ENCODE assay signal across 17 mouse cellular contexts in genomic region chr5:135711582-135712355, GRCm38 (mm10). TPM values are rescaled to one million over a fixed set of nuclear protein-coding genes. Genes with fewer than 3 reads are reported as not detected.
DNase-seq lines count a peak whose midpoint lies in the region; ATAC-seq and TF ChIP-seq lines count a peak whose summit lies in the region.
"Had no signal": no experiment of that assay in that cellular context is flagged by ENCODE, and none has a peak within 500 bp of the region (broad histone marks: within the 10 kb centered on the region; RNA-seq: fewer than 3 reads in every experiment).

No protein-coding gene starts in this region.

- intact Hi-C loops in heart, postnatal 25 days (cut with DNase I), result no loop called here

- H3K36me3 ChIP-seq in heart, embryonic 10.5 days, result peaks cover 39% of the 10 kb centered on the region
- H3K36me3 ChIP-seq in testis, adult 2 months (ENCODE audit: control insufficient read depth, insufficient read depth, low read length), result no peaks in the 10 kb centered on the region
- H3K36me3 ChIP-seq in kidney, postnatal 0 days (ENCODE audit: insufficient read depth, low read length), result 0 out of 2 replicates have a peak, but pooled peaks cover 10% of the 10 kb centered on the region
- H3K36me3 ChIP-seq in intestine, embryonic 15.5 days, result 0 out of 2 replicates have a peak, but pooled peaks cover 7% of the 10 kb centered on the region
- H3K36me3 ChIP-seq: midbrain, embryonic 15.5 days had no signal

- no peak overlapping the region for H3K9ac ChIP-seq in kidney, postnatal 0 days (ENCODE audit: low read depth, low read length)
- no peak overlapping the region for H3K9ac ChIP-seq in intestine, embryonic 15.5 days
- H3K9ac ChIP-seq: forebrain, embryonic 15.5 days; hindbrain, embryonic 15.5 days; liver, embryonic 14.5 days; midbrain, embryonic 15.5 days; neural tube, embryonic 12.5 days; stomach, embryonic 15.5 days had no signal

- DNase-seq in heart, embryonic 10.5 days (ENCODE audit: low spot score), result no peak
- no peak for DNase-seq in heart, postnatal 25 days (ENCODE audit: low spot score)
- DNase-seq in testis, postnatal 14 days (ENCODE audit: low spot score), result no peak
- peak; percentile 49 for DNase-seq in kidney, postnatal 0 days (ENCODE audit: low spot score)
- DNase-seq in urinary bladder, postnatal 36 days (ENCODE audit: low spot score in 2 of 2), result no peak
- no peak for DNase-seq in adrenal gland, postnatal 10 days
- DNase-seq: cerebellum, adult 18-20 months; gastrocnemius, postnatal 10 days; thymus, postnatal 36 days had no signal

- H3K27ac ChIP-seq in heart, embryonic 10.5 days, result peak overlapping the region; percentile 52; the same call in 1 of the 2 replicates
- no peak overlapping the region for H3K27ac ChIP-seq in testis, adult 2 months (ENCODE audit: control insufficient read depth, insufficient read depth, low read depth, low read length)
- peak overlapping the region; percentile 80 for H3K27ac ChIP-seq in kidney, postnatal 0 days
- H3K27ac ChIP-seq in intestine, embryonic 15.5 days, result no peak overlapping the region
- H3K27ac ChIP-seq: forebrain, embryonic 15.5 days; hindbrain, embryonic 15.5 days; liver, embryonic 14.5 days; midbrain, embryonic 15.5 days; neural tube, embryonic 12.5 days; stomach, embryonic 15.5 days had no signal

- TF ChIP-seq POLR2A in testis, adult 2 months (IDR thresholded peaks at IDR 0.05; ENCODE audit: control insufficient read depth, low read depth, low read length), result no peak

- WGBS in heart, embryonic 10.5 days, result 82% methylated on average over 13 of the region's 13 CpGs
- 55% methylated on average over 13 of the region's 13 CpGs for WGBS in kidney, postnatal 0 days
- WGBS in intestine, embryonic 15.5 days, result 89% methylated on average over 13 of the region's 13 CpGs

- no peak overlapping the region for H3K4me3 ChIP-seq in heart, embryonic 10.5 days
- H3K4me3 ChIP-seq in testis, adult 2 months (ENCODE audit: control insufficient read depth, low read depth, low read length), result peak overlapping the region; percentile 7; the same call in 1 of the 2 replicates
- H3K4me3 ChIP-seq in kidney, postnatal 0 days (replicated peaks; ENCODE audit: low read depth, low read length), result no peak overlapping the region
- no peak overlapping the region for H3K4me3 ChIP-seq in intestine, embryonic 15.5 days (replicated peaks)
- H3K4me3 ChIP-seq: forebrain, embryonic 15.5 days; hindbrain, embryonic 15.5 days; midbrain, embryonic 15.5 days; neural tube, embryonic 12.5 days; stomach, embryonic 15.5 days had no signal

- ATAC-seq in kidney, postnatal 0 days (replicated peaks; ENCODE audit: low FRiP score, low read depth), result peak; percentile 78
- ATAC-seq in intestine, embryonic 15.5 days, result no peak
- ATAC-seq: forebrain, embryonic 15.5 days; midbrain, embryonic 15.5 days had no signal

- no peaks in the 10 kb centered on the region for H3K9me3 ChIP-seq in heart, embryonic 10.5 days
- no peaks in the 10 kb centered on the region for H3K9me3 ChIP-seq in kidney, postnatal 0 days (replicated peaks; ENCODE audit: low read length)
- H3K9me3 ChIP-seq in intestine, embryonic 15.5 days, result no peaks in the 10 kb centered on the region
- H3K9me3 ChIP-seq: forebrain, embryonic 15.5 days; hindbrain, embryonic 15.5 days; midbrain, embryonic 15.5 days; neural tube, embryonic 12.5 days; stomach, embryonic 15.5 days had no signal

- H3K4me2 ChIP-seq in kidney, postnatal 0 days (ENCODE audit: low read length), result no peak overlapping the region
- H3K4me2 ChIP-seq in intestine, embryonic 15.5 days (replicated peaks), result no peak overlapping the region
- H3K4me2 ChIP-seq: forebrain, embryonic 15.5 days; hindbrain, embryonic 15.5 days; midbrain, embryonic 15.5 days; neural tube, embryonic 12.5 days; stomach, embryonic 15.5 days had no signal

- TF ChIP-seq CTCF in testis, adult 2 months (IDR thresholded peaks at IDR 0.05; ENCODE audit: control insufficient read depth, insufficient read depth, insufficient replicate concordance, low read depth, low read length), result no peak
- no peak for TF ChIP-seq CTCF in kidney, postnatal 0 days (IDR thresholded peaks at IDR 0.05; ENCODE audit: low read depth)

- no peaks in the 10 kb centered on the region for H3K27me3 ChIP-seq in heart, embryonic 10.5 days (ENCODE audit: insufficient read depth, poor library complexity, severe bottlenecking)
- H3K27me3 ChIP-seq in testis, adult 2 months (ENCODE audit: control insufficient read depth, insufficient read depth, low read length), result no peaks in the 10 kb centered on the region
- no peaks in the 10 kb centered on the region for H3K27me3 ChIP-seq in kidney, postnatal 0 days (ENCODE audit: insufficient read depth, low read length)
- H3K27me3 ChIP-seq in intestine, embryonic 15.5 days (replicated peaks), result no peaks in the 10 kb centered on the region
- H3K27me3 ChIP-seq: forebrain, embryonic 15.5 days; hindbrain, embryonic 15.5 days; midbrain, embryonic 15.5 days; neural tube, embryonic 12.5 days; stomach, embryonic 15.5 days had no signal

- H3K4me1 ChIP-seq in heart, embryonic 10.5 days, result peaks cover 44% of the 10 kb centered on the region
- H3K4me1 ChIP-seq in testis, adult 2 months (ENCODE audit: control insufficient read depth, insufficient read depth, low read length), result no peaks in the 10 kb centered on the region
- peaks cover 16% of the 10 kb centered on the region for H3K4me1 ChIP-seq in kidney, postnatal 0 days (replicated peaks; ENCODE audit: insufficient read depth, low read length)
- H3K4me1 ChIP-seq in intestine, embryonic 15.5 days (replicated peaks), result peaks cover 9% of the 10 kb centered on the region
- H3K4me1 ChIP-seq: forebrain, embryonic 15.5 days had no signal

RNA-seq across cellular contexts. Expression of gene Tmem120a, which starts 32.5 kb away (rescaled TPM):
- polyA plus RNA-seq in heart, embryonic 10.5 days (2016; fragmentation: Nextera tagmentation; extraction: Ambion mirVana), result 36.2 and 45.5 TPM in 2 replicates
- total RNA-seq in heart, postnatal 25 days (2021), result 10 to 100 TPM; 11.8 to 13.3 TPM
- 182 and 184 TPM in 2 replicates for polyA plus RNA-seq in testis, adult 2 months (2012; rRNA removed)
- 80.1 and 81.7 TPM in 2 replicates for polyA plus RNA-seq in kidney, postnatal 0 days (2015; fragmentation: Nextera tagmentation; extraction: Ambion mirVana)
- polyA plus RNA-seq in intestine, embryonic 15.5 days (2015; fragmentation: Nextera tagmentation; extraction: Ambion mirVana), result 44.8 and 52.8 TPM in 2 replicates
- 10 to 100 TPM; 61.7 to 68.2 TPM for total RNA-seq in adrenal gland, postnatal 10 days (2021)

RNA-seq across cellular contexts. Expression of gene Por, which starts 41.9 kb away (rescaled TPM):
- polyA plus RNA-seq in heart, embryonic 10.5 days (2016; fragmentation: Nextera tagmentation; extraction: Ambion mirVana), result 54.4 and 66.8 TPM in 2 replicates
- 10 to 100 TPM; 50.7 to 65.8 TPM for total RNA-seq in heart, postnatal 25 days (2021)
- 22.9 and 26.1 TPM in 2 replicates for polyA plus RNA-seq in testis, adult 2 months (2012; rRNA removed)
- 86.4 and 92.2 TPM in 2 replicates for polyA plus RNA-seq in kidney, postnatal 0 days (2015; fragmentation: Nextera tagmentation; extraction: Ambion mirVana)
- 86.0 TPM in 2 replicates for polyA plus RNA-seq in intestine, embryonic 15.5 days (2015; fragmentation: Nextera tagmentation; extraction: Ambion mirVana)
- total RNA-seq in adrenal gland, postnatal 10 days (2021), result 100 to 1,000 TPM; 175 to 226 TPM

Comparison
In these comparisons a context has a peak if more than half of its experiments do, and no peak if none do; other contexts are left out.
1. H3K27ac ChIP-seq: peak in heart, embryonic 10.5 days (single experiment) and kidney, postnatal 0 days (single experiment); none in testis, adult 2 months (single experiment) and intestine, embryonic 15.5 days (single experiment).